Mouse (Mus musculus) testis, postnatal 10 days (tissue): Measurements from ENCODE around the gene Tnni3k.

Experiments
- DNase-seq: peaks from one replicate; pipeline ENCODE4 v3.0.0; 2021; ENCODE audit warnings: low spot score

The Tnni3k gene

DNA sequence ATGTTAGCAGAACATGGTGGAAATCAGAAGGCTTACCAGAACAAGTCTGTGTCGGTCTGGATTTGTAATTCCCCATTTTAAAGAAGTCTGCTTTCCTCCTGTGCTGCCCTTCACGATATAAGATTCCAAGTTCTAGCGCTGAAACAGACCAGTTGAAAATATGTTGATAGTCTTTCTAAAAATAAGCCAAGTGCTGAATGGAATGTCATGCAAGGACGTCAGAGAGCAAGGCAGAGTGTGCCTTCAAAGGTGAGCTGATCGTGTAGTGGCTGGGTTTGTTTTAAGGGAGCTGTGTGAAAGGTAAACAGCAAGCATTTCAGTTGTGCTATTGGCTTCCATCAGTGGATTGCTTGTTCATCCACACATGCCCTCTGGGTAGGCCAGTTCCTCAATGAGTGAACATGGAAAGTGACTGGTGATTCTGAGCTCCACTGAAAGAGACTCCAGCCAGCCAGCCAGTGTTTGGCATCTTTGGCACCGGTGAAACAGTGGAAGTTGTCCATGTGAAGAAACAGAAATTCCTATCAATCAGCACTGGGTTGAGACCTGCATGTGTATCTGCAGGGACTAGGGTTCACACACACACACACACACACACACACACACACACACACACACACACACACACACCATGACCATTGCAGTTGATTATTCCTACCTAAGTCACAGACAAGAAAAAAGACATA is at the start of gene Tnni3k:
Gene Tnni3k (minus strand): TSS at position 177 of the 686 bp plus-strand sequence.
- DNase-seq = no peak

GRCm38 (mm10) chr3:155099266-155099665 is 44.1 kb upstream of the Tnni3k start:
- no peak for DNase-seq

- DNase-seq = peak; percentile 89
Measured at GRCm38 (mm10) chr3:155093116-155093956, 38.1 kb upstream of the Tnni3k start, which contains the start of the genes Fpgt and Lrriq3. TSS of gene Fpgt (minus strand) at chr3:155093403. TSS of gene Lrriq3 (plus strand) at chr3:155093434.

GRCm38 (mm10) chr3:155092081-155092480 is 36.9 kb upstream of the Tnni3k start:
- no peak for DNase-seq

DNA sequence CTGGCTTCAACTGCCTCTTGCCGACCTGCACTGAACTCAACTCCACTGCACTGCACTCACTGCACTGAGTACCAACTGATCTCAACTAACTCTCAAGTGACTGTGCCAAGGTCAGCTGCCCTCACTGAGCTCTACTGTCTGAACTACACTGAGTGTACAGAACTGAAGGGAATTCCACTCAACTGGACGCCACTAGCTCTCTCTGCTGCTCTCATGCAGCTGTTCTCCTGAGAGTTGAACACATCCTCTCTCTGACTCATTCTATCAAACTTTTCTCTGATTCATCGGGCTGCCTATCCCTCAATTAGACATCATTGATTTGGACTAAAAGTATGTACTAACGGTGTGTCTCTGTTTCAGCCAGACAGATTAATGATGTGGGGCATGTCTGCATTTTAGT is 22.7 kb upstream of the Tnni3k start:
- no peak for DNase-seq

GRCm38 (mm10) chr3:155059449-155059822 is 4.2 kb upstream of the Tnni3k start:
- DNase-seq = no peak

DNA sequence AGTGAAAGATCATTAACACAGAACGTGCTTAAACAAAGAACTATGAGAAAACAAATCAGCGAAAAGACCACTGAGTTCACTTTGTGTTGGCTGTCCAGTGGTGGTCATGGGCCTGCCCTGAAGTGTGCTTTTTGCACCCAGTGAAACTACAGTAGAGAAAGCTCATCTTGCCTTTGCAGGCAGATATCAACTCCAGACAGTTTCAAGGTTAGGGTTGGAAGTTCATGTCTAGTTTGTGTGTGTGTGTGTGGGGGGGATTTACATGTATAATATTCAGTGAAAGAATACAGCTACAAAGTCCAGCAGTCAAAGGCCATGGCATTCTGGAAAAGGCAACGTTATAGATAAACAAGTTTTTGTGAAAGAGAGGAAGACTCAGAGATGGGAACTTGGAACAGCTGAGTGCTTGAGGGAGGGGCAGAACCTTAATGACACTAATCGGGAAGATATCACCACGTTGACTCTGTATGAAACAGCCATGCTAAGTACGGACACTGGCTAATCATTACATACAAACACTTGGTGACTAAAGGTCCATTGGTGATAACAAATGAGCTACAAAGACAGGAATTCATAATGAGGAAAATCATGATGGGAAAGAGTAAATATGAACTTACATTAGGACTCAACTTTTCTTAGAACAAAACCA is 3.7 kb upstream of the Tnni3k start:
- no peak for DNase-seq

- DNase-seq = no peak
Measured at GRCm38 (mm10) chr3:155057566-155057965, 2.4 kb upstream of the Tnni3k start.

DNA sequence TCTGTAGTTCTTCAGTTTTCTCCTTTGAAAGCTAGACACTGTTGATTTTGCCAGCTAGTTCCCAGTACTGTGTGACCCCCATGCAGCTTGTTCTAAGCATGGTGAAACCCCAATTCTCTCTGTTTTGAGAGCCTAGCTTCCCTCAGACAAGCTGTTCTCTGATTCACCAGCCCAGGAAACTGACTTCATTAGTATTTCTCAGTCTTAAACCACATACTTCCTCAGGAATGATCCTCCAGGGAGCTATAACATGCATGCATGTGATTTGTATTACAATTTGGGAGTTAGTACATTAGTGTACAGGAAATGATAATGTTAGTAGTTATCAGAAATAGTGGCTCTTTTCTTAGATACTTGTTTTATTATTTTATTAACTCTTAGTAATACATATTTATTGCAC is 1.4 kb upstream of the Tnni3k start:
- DNase-seq = no peak

GRCm38 (mm10) chr3:155053189-155053588 is 2.0 kb downstream of the Tnni3k start:
- no peak for DNase-seq

- DNase-seq = no peak
Measured at GRCm38 (mm10) chr3:155052021-155052420, 3.2 kb downstream of the Tnni3k start.

DNA sequence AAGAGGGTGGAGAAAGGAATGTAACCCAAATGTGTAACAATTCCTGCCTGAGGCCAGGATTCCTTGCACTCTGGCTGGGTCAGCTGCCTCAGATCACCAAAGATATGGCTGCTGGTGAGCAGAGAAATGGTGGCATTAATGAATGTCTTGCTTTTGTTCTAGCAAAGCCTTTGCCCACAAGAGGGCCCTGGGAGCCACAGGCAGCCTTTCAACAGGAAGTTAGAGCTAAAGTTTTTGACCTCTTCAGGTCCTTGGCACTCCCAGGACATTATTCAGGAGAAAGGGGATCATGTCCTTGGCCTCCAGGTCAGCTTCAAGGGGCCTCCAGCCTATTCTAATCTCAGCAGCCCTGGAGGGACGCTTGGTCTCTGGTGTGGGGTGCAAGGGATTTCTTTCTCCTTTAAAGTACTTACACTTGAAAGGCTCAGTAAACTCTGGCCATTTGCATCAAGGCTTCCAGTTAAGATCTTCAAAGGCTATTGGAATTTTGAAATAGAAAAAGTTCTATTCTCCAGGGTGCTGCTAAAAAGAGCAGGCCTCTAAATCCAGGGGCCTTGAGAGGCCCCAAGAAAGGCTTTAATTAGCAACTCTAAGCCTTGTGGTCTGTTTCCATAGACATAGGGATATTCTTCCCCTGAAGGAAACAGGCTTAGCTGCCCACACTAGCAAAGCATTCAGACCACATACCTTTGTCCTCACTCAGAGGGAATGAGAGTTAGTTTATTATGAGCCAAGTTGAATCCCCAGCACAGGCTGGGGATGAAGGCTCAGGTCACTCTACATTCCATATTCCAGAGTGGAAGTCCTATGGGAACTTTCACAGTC is 16.0 kb downstream of the Tnni3k start:
- no peak for DNase-seq

DNA sequence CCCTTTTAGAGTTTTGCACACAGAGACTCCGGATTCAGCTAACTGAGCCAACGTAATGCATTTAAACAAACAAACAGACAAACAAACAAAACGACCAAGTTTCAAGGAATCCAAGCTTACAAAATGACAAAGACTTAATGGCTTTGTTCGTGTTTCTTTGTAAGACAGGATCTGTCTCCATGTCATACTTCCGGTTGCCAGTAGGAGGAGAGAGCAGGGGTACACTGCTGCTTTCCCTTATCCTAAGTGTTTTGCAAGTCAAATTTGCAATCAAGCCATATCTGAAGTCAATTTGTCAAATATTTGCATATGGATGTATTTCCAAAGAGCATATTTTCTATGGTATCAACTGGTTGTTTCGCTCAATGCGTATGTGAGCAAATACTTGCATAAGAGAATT is 20.9 kb downstream of the Tnni3k start:
- DNase-seq = no peak

GRCm38 (mm10) chr3:155030200-155030599 is 25.0 kb downstream of the Tnni3k start:
- DNase-seq = no peak

DNA sequence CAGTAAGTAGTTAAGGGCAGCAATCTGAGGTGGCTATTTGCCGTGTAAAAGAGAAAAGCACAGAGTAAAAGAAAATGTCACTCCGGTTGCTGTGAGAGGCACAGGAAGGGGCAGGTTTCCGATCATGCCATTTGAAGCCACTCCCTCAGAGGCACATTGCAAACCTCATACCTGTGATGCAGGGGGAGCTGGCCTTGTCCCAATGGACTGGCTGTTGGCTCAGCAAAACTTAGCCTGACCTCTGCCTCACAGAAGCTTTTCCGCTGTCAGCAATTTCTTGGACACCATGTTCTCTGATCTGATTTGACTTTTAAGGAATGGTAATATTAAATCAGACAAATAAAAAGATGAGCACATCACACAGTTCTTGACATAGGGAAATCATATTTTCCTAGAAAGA is 52.4 kb downstream of the Tnni3k start:
- DNase-seq = no peak

GRCm38 (mm10) chr3:155001056-155001455 is 54.2 kb downstream of the Tnni3k start:
- DNase-seq = no peak

- no peak for DNase-seq
Measured at GRCm38 (mm10) chr3:154992678-154993077, 62.5 kb downstream of the Tnni3k start.

GRCm38 (mm10) chr3:154979101-154979500 is 76.1 kb downstream of the Tnni3k start:
- DNase-seq = no peak

GRCm38 (mm10) chr3:154971626-154972025 is 83.6 kb downstream of the Tnni3k start:
- DNase-seq = no peak

DNA sequence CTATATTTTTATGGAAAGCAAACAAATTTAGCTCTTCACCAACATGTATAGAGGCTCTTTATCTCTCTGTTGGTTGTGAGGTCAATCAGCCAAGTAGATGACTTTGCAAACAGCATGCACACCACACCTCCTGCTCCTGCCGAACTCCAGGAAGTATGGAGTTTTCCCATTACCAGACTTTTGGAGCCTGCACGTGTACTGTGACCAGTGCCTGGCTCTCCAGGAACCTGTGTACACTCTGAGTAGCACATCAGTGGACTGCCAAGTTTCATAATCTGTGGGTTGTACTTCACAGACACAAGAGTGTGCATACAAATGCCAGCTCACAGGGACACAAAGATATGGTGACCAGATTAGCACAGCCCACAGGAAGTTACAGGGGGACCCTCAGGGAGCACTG is 84.2 kb downstream of the Tnni3k start:
- DNase-seq = no peak

- DNase-seq = no peak
Measured at GRCm38 (mm10) chr3:154961284-154961683, 93.9 kb downstream of the Tnni3k start.

GRCm38 (mm10) chr3:154953088-154953487 is 102.1 kb downstream of the Tnni3k start:
- no peak for DNase-seq
